Mouse (Mus musculus): ENCODE results near the gene Hist2h3b. TPM values are rescaled to one million over a fixed set of nuclear protein-coding genes. Genes with fewer than 3 reads are reported as not detected.
"Not testable (repeated sequence)": the region's sequence is repeated elsewhere in the genome, so short reads cannot be mapped to it uniquely, and the experiment has no call there.

The Hist2h3b gene
- total RNA-seq, 2 experiments from 2014 or later, result 24.6 to 29.5 TPM

- DNase-seq, result peak; percentile 92
Observed at GRCm38 (mm10) chr3:96262979-96263550, 5.4 kb upstream of the Hist2h3b start, which contains the start of gene Hist2h4. Gene Hist2h4 (minus strand): TSS chr3:96263311.

DNA sequence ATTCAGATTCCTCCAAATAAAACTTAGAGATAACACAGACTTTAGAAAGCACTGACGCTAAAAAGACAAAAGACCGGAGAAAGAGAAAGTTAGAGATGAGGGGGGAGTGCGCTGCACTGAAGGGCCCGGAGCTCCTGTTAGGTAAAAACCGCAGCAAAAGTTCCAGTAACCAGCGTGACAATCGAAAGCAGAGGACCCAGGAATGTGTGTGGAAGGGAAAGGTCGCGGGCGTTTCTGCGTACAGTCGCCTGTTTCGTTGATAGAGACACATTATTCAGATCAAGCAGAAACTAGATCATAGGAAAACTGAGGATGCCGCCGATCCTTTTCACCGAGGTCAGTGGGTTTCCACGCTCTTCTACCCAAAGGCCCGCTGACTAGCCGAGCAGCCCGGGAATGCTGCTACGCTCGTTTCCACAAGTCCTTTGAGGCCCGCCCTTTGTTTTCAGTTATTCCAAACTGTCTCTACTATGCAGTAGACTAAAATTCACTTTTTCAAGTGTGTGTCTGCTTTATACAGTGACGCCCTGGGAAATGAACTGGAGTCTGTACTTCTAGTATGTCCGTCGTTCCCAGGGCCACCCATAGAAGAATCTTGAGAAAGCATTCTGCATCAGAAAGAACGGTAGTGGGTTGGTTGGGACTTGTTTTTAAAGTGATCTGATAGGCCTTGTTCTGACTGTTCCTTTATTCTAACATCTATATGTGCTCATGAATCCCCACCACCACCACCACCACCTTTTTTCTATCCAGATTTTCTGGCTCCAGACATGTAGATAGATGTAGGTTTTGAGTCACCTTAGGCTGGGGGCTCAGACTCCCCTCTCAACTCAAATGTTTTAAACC is 4.7 kb upstream of the Hist2h3b start:
- no peak for DNase-seq

DNA sequence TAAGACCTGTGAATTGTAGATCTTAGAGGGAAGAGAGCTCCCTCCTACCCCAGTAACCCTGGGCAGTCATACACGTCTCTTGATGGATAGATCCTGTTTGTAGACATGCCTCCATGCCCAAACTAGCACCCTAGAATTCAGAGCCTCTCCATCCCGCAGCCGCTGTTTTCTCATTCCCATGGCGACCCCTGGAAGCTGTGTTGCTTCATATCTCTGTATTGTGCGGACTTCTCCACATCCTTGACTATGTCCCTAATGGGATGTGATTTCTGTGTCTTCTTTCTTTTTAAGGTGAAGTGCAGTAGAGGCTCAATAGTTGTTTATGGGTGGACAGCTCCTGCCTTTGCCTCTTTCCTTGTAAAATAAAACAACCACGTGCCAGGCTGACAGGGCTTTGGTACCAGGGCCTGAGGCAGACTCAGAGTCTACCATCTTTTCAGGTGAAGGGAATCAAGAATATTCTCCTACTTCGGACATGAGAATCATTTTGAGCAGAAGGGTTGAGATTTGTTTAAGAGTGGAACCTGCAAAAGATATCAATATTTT is 4.0 kb upstream of the Hist2h3b start:
- DNase-seq, result no peak

- DNase-seq, result no peak
Observed at GRCm38 (mm10) chr3:96266132-96266710, 2.2 kb upstream of the Hist2h3b start.

DNA sequence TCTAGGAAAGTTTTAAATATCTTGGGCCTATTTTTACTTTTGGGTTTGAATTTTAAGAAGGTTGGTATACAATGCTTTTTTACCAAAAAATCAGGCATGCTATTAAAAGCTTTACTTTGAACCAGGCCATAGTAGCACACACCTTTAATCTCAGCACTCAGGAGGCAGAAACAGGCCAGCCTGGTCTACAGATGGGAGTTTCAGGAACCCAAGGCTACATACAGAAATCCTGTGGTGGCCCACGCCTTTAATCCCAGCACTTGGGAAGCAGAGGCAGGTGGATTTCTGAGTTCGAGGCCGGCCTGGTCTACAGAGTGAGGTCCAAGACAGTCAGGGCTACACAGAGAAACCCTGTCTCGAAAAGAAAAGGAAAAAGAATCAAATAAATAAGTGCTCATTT is 913 bp upstream of the Hist2h3b start:
- DNase-seq, result no peak

GRCm38 (mm10) chr3:96268776-96269378 is 423 bp downstream of the Hist2h3b start:
- not testable (repeated sequence) for DNase-seq

DNA sequence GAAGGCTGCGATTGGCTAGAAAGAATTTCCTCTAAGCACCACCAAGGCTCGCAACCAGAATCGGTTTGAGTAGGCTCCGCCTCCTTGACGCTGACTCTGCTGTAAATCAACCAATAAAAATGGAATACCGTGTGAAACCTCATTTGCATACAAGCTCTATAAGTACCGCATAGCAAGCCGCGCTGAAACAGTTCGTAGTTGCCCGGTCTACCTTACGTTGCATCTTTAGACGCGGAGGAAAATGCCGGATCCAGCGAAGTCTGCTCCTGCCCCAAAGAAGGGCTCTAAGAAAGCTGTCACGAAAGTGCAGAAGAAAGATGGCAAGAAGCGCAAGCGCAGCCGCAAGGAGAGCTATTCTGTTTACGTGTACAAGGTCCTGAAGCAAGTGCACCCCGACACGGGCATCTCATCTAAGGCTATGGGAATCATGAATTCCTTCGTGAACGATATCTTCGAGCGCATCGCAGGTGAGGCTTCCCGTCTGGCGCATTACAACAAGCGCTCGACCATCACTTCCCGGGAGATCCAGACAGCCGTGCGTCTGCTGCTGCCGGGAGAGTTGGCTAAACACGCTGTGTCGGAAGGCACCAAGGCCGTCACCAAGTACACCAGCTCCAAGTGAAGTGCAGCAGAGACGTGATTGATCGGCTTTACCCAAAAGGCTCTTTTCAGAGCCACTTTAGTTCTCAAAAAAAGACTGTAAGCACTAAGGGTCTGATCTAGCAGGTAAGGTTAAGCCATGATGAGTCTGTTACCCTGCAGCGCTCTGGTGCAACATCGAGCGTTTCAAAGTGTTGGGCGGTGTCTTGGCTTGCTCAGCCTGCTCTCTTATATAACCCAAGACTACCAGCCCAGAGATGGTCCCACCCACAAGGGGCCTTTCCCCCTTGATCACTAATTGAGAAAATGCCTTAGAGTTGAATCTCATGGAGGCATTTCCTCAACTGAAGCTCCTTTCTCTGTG is 1.3 kb downstream of the Hist2h3b start, which contains the start of gene Hist2h2bb:
Gene Hist2h2bb (plus strand): TSS at position 242 of the 964 bp plus-strand sequence.
- peak; percentile 91 for DNase-seq

GRCm38 (mm10) chr3:96273591-96274465 is 5.4 kb downstream of the Hist2h3b start:
- no peak for DNase-seq

GRCm38 (mm10) chr3:96277428-96277799 is 9.0 kb downstream of the Hist2h3b start:
- DNase-seq, result no peak

- DNase-seq, result peak; percentile 90
Observed at GRCm38 (mm10) chr3:96277800-96278624, 9.6 kb downstream of the Hist2h3b start.

GRCm38 (mm10) chr3:96280660-96281059 is 12.2 kb downstream of the Hist2h3b start:
- no peak for DNase-seq

GRCm38 (mm10) chr3:96284457-96284856 is 16.0 kb downstream of the Hist2h3b start:
- no peak for DNase-seq

GRCm38 (mm10) chr3:96287334-96287733 is 18.9 kb downstream of the Hist2h3b start:
- DNase-seq, result not testable (repeated sequence)

GRCm38 (mm10) chr3:96289201-96289600 is 20.7 kb downstream of the Hist2h3b start:
- no peak for DNase-seq

DNA sequence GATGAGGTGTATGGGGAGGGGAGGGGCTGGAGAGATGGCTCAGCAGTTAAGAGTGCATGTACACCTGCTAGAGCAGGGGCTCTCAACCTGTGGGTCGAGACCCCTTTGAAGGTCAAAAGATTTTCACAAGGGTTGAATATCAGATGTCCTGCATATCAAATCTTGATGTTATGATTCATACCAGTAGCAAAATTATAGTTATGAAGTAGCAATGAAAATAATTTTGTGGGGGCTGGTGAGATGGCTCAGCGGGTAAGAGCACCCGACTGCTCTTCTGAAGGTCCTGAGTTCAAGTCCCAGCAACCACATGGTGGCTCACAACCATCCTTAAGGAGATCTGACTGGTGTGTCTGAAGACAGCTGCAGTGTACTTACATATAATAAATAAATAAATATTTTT is 22.3 kb downstream of the Hist2h3b start:
- not testable (repeated sequence) for DNase-seq

- no peak for DNase-seq
Observed at GRCm38 (mm10) chr3:96292641-96293040, 24.2 kb downstream of the Hist2h3b start.

- no peak for DNase-seq
Observed at GRCm38 (mm10) chr3:96293368-96293767, 24.9 kb downstream of the Hist2h3b start.

- DNase-seq, result no peak
Observed at GRCm38 (mm10) chr3:96293787-96294186, 25.3 kb downstream of the Hist2h3b start, which contains the start of gene Fcgr1. Gene Fcgr1 (minus strand): TSS chr3:96293969.

GRCm38 (mm10) chr3:96298360-96298759 is 29.9 kb downstream of the Hist2h3b start:
- DNase-seq, result no peak
